Mouse (Mus musculus): ENCODE results near the gene Npnt. TPM values are rescaled to one million over a fixed set of nuclear protein-coding genes. Genes with fewer than 3 reads are reported as not detected.

Gene Npnt
- polyA plus RNA-seq, 1 experiment = 17.6 TPM

DNA sequence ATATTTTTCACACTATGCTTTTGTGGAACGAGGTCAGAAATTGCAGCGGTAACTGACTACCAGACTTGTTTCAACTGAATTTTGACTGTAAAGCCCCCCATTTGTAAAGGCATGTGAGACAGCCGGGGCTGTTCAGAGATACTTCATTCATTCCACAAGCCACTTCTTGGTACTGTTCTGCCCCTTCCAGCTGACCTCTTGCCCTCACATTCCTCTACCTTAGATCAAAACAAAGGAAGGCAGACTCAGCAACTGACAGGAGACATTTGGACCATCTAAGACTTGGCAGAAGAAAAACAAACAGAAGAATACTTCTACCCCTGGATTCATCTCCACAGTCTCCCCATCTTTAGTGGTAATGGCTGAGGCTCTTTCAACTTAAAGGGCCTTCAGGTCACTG is 5.5 kb downstream of the Npnt start:
- H3K4me3 ChIP-seq (ENCODE audit: low read depth, low read length) = no peak overlapping the region
- H3K9ac ChIP-seq (ENCODE audit: low read depth, poor library complexity, severe bottlenecking) = no peak overlapping the region
- no peaks in the 10 kb centered on the region for H3K36me3 ChIP-seq (ENCODE audit: control insufficient read depth, insufficient read depth, low read length, poor library complexity, severe bottlenecking)
- no peak overlapping the region for H3K27ac ChIP-seq (ENCODE audit: insufficient read depth, low read length)
- no peak for TF ChIP-seq POLR2A (IDR thresholded peaks at IDR 0.05; ENCODE audit: insufficient read depth, low read length)
- no peak for TF ChIP-seq CTCF (IDR thresholded peaks at IDR 0.05; ENCODE audit: low read depth, low read length)
- no peak for TF ChIP-seq EP300 (IDR thresholded peaks at IDR 0.05; ENCODE audit: insufficient read depth, low read depth, low read length)
- peaks cover 4% of the 10 kb centered on the region for H3K27me3 ChIP-seq (ENCODE audit: control insufficient read depth, insufficient read depth, low read length, poor library complexity, severe bottlenecking)
- no peaks in the 10 kb centered on the region for H3K4me1 ChIP-seq (ENCODE audit: control insufficient read depth, insufficient read depth, low read length)
- H3K9me3 ChIP-seq (replicated peaks; ENCODE audit: control insufficient read depth, insufficient read depth, low read length, poor library complexity, severe bottlenecking) = no peaks in the 10 kb centered on the region

- no peak for TF ChIP-seq POLR2A (IDR thresholded peaks at IDR 0.05; ENCODE audit: insufficient read depth, low read length)
- TF ChIP-seq CTCF (IDR thresholded peaks at IDR 0.05; ENCODE audit: low read depth, low read length) = no peak
- Histone ChIP-seq H3K36me3 (ENCODE audit: control insufficient read depth, insufficient read depth, low read length, poor library complexity, severe bottlenecking) (no peaks in the 10 kb centered on the region), H3K27ac (ENCODE audit: insufficient read depth, low read length) (no peak overlapping the region), H3K9me3 (replicated peaks; ENCODE audit: control insufficient read depth, insufficient read depth, low read length, poor library complexity, severe bottlenecking) (no peaks in the 10 kb centered on the region), H3K4me3 (ENCODE audit: low read depth, low read length) (no peak overlapping the region), H3K4me1 (ENCODE audit: control insufficient read depth, insufficient read depth, low read length) (no peaks in the 10 kb centered on the region), H3K9ac (ENCODE audit: low read depth, poor library complexity, severe bottlenecking) (no peak overlapping the region), H3K27me3 (ENCODE audit: control insufficient read depth, insufficient read depth, low read length, poor library complexity, severe bottlenecking) (peaks cover 4% of the 10 kb centered on the region)
These were observed 5.9 kb downstream of the Npnt start for GRCm38 (mm10) chr3:132944193-132944592.

DNA sequence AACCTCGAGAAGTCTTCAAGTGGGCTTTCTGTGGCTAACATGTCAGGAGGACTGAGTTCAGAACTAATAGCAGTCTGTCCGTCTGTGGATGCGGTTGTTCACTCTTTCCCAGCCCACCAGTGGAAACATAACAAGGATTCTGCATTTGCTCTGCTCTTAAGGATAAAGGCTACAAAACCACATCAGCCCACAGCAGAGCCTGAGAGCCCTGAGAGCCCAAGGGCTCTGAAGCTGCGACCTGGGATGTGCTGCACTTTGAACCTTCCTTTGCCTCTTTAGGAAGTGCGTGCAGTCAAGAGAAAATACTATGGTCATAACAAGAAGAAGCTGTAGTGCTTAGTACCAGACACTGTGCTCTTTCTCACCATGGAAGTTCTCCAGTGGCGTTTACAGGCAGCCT is 7.3 kb downstream of the Npnt start:
- Histone ChIP-seq H3K27ac (ENCODE audit: insufficient read depth, low read length) (no peak overlapping the region), H3K9ac (ENCODE audit: low read depth, poor library complexity, severe bottlenecking) (no peak overlapping the region), H3K4me1 (ENCODE audit: control insufficient read depth, insufficient read depth, low read length) (no peaks in the 10 kb centered on the region), H3K36me3 (ENCODE audit: control insufficient read depth, insufficient read depth, low read length, poor library complexity, severe bottlenecking) (no peaks in the 10 kb centered on the region), H3K4me3 (ENCODE audit: low read depth, low read length) (no peak overlapping the region), H3K27me3 (ENCODE audit: control insufficient read depth, insufficient read depth, low read length, poor library complexity, severe bottlenecking) (peaks cover under 1% of the 10 kb centered on the region; the same call in 1 of the 2 replicates), H3K9me3 (replicated peaks; ENCODE audit: control insufficient read depth, insufficient read depth, low read length, poor library complexity, severe bottlenecking) (no peaks in the 10 kb centered on the region)
- no peak for TF ChIP-seq POLR2A (IDR thresholded peaks at IDR 0.05; ENCODE audit: insufficient read depth, low read length)

DNA sequence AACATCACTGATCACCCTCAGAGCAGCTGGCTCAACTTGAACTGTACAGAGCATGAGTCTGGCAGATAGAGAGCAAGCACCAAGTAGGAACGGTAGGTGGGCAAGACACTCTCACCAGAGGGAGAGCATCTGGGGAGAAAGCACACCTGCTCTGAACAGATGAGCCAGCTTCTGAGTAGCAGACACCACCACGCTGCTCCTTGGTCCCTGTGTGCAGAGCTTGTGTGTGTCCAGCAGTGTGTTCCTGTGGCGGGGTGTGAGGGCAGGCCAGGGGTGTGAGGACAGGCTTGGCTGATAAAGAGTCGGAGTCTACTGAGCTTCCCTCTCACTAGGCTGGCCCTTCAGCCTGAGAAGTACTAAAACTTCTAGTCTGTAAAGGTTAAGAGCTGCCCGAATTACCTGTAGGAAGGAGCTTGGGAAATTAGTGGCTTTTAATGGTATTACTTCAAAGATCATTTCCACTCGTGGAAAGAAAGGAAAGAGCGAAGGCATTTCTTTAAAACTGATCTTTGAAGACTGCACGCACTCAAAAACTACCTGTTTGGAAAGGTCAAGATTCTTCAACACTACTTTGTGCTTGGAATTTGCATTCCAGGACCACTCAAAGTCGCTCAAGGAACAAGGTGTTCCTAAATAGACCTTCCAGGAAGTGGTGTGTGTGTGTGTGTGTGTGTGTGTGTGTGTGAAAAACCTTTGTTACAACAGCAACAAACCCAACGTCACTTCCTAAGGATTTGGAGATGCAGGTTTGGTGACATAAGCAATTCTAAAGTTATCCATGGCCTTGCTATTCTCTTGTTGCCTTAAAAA is 9.7 kb downstream of the Npnt start:
- H3K9ac ChIP-seq (ENCODE audit: low read depth, poor library complexity, severe bottlenecking) = no peak overlapping the region
- H3K27ac ChIP-seq (ENCODE audit: insufficient read depth, low read length) = no peak overlapping the region
- H3K9me3 ChIP-seq (replicated peaks; ENCODE audit: control insufficient read depth, insufficient read depth, low read length, poor library complexity, severe bottlenecking) = no peaks in the 10 kb centered on the region
- no peaks in the 10 kb centered on the region for H3K27me3 ChIP-seq (ENCODE audit: control insufficient read depth, insufficient read depth, low read length, poor library complexity, severe bottlenecking)
- no peak overlapping the region for H3K4me3 ChIP-seq (ENCODE audit: low read depth, low read length)
- TF ChIP-seq EP300 (IDR thresholded peaks at IDR 0.05; ENCODE audit: insufficient read depth, low read depth, low read length) (no peak), CTCF (IDR thresholded peaks at IDR 0.05; ENCODE audit: low read depth, low read length) (no peak)
- no peaks in the 10 kb centered on the region for H3K4me1 ChIP-seq (ENCODE audit: control insufficient read depth, insufficient read depth, low read length)
- H3K36me3 ChIP-seq (ENCODE audit: control insufficient read depth, insufficient read depth, low read length, poor library complexity, severe bottlenecking) = no peaks in the 10 kb centered on the region

DNA sequence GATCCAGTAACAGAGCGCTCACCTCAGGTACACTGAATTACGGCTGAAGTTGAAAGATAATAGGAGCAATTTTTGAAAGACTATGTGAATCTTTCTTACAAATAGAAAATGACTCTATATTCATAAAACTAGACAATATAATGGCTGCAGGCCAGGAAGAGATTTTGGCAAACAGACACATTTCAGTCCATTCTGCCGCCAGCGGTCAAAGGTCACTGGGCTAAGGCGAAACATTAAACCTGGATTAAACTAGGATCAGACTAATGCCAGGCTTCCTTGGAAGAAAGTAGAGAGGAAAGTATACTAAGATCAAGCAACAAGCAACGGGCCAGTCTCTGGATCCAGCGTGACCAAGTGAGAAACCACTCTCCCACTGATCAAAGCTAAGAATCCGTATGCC is 11.1 kb downstream of the Npnt start:
- TF ChIP-seq EP300 (IDR thresholded peaks at IDR 0.05; ENCODE audit: insufficient read depth, low read depth, low read length) (no peak), POLR2A (IDR thresholded peaks at IDR 0.05; ENCODE audit: insufficient read depth, low read length) (no peak), CTCF (IDR thresholded peaks at IDR 0.05; ENCODE audit: low read depth, low read length) (no peak)
- H3K9me3 ChIP-seq (replicated peaks; ENCODE audit: control insufficient read depth, insufficient read depth, low read length, poor library complexity, severe bottlenecking) = no peaks in the 10 kb centered on the region
- H3K4me3 ChIP-seq (ENCODE audit: low read depth, low read length) = no peak overlapping the region

DNA sequence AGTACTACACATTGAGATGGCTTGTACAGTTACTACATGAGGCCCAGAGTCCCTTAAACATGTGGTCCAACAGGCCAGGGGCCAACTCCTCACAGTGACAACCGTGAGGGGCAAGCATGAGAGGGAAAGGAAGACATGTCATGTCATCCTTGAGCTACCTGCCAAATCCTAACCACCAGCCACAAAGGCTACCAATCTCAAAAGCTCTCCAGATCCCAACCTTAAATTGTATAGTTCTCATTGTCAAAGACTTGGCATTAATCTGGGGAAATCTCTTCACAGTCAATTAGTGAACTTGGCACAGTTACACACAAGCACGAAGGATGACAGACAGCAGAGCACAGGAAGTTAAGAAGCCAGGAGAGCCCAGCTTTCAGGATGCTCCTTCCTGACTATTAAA is 15.4 kb downstream of the Npnt start:
- Histone ChIP-seq H3K4me1 (ENCODE audit: control insufficient read depth, insufficient read depth, low read length) (no peaks in the 10 kb centered on the region), H3K36me3 (ENCODE audit: control insufficient read depth, insufficient read depth, low read length, poor library complexity, severe bottlenecking) (no peaks in the 10 kb centered on the region), H3K27me3 (ENCODE audit: control insufficient read depth, insufficient read depth, low read length, poor library complexity, severe bottlenecking) (no peaks in the 10 kb centered on the region), H3K9me3 (replicated peaks; ENCODE audit: control insufficient read depth, insufficient read depth, low read length, poor library complexity, severe bottlenecking) (no peaks in the 10 kb centered on the region), H3K9ac (ENCODE audit: low read depth, poor library complexity, severe bottlenecking) (no peak overlapping the region), H3K4me3 (ENCODE audit: low read depth, low read length) (no peak overlapping the region), H3K27ac (ENCODE audit: insufficient read depth, low read length) (no peak overlapping the region)
- no peak for TF ChIP-seq EP300 (IDR thresholded peaks at IDR 0.05; ENCODE audit: insufficient read depth, low read depth, low read length)
- no peak for TF ChIP-seq CTCF (IDR thresholded peaks at IDR 0.05; ENCODE audit: low read depth, low read length)
- TF ChIP-seq POLR2A (IDR thresholded peaks at IDR 0.05; ENCODE audit: insufficient read depth, low read length) = no peak

More for the DNA sequence above, 11.1 kb downstream of the Npnt start:
- Histone ChIP-seq H3K27ac (ENCODE audit: insufficient read depth, low read length) (no peak overlapping the region), H3K9ac (ENCODE audit: low read depth, poor library complexity, severe bottlenecking) (no peak overlapping the region), H3K4me1 (ENCODE audit: control insufficient read depth, insufficient read depth, low read length) (no peaks in the 10 kb centered on the region), H3K36me3 (ENCODE audit: control insufficient read depth, insufficient read depth, low read length, poor library complexity, severe bottlenecking) (no peaks in the 10 kb centered on the region), H3K27me3 (ENCODE audit: control insufficient read depth, insufficient read depth, low read length, poor library complexity, severe bottlenecking) (no peaks in the 10 kb centered on the region)
